Mouse (Mus musculus): ENCODE measurements around the gene Islr2. TPM values are rescaled to one million over a fixed set of nuclear protein-coding genes. Genes with fewer than 3 reads are reported as not detected.
"Not testable (repeated sequence)": the region's sequence is repeated elsewhere in the genome, so short reads cannot be mapped to it uniquely, and the experiment has no call there.

The Islr2 gene
- 1 to 10 TPM; 3.1 to 5.8 TPM for total RNA-seq (2021)
- long read RNA-seq, experiment 1 = 0 reads
- long read RNA-seq, experiment 2 = 0 reads

GRCm38 (mm10) chr9:58203516-58204447 lies at the start of gene Islr2, which contains the start of gene Islr:
Islr2 (minus strand) TSS chr9:58204319.
Islr (minus strand) TSS chr9:58204306.
- intact Hi-C loops (cut with DNase I; ENCODE audit: low total_unique reads) = loop anchor here (5.0 kb wide), 1 partner anchor 166 kb away; no protein-coding TSS in a partner anchor
- peak; percentile 73 for DNase-seq

- intact Hi-C loops (cut with DNase I; ENCODE audit: low total_unique reads); DNase-seq: not testable (repeated sequence)
These were observed 49.6 kb upstream of the Islr2 start for GRCm38 (mm10) chr9:58253805-58254122.

DNA sequence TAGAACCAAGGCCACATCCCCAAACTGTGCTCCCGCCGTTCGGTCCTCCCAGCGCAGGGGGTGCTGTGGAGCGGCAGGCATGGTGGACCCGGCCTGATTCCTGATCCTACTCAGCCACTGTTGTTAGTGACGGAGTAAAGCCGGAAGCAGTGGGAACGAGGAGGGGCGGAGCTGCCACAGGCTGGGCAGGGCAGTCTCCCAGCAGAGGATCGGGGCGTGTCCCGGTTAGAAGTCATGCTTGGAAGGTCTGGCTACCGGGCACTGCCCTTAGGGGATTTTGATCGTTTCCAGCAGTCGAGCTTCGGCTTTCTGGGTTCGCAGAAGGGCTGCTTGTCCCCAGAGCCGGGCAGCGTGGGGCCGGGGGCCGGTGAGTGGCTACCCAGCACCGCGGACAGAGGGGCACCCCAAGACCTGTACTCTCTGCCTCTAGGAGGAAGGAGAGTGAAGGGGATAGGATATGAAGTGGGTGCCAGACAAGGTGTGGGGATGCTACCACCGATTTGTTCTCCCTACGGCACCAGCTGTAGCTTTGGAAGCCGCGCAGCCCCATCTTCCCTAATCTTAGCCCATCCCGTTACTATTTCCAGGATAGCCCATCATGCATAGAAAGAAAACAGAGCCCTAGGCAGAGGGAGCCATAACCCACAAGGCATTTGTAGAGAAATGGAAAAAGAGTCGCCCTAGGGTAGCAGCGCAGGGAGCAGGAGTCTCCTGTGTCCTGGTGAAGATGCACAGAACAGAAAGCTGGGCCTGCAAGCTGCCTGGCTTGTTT lies 49.1 kb upstream of the Islr2 start, which contains the start of gene Stoml1:
TSS of gene Stoml1 (plus strand) at position 132 of the 772 bp plus-strand sequence.
- peak; percentile 94 for DNase-seq
- intact Hi-C loops (cut with DNase I; ENCODE audit: low total_unique reads) = no loop called here

DNA sequence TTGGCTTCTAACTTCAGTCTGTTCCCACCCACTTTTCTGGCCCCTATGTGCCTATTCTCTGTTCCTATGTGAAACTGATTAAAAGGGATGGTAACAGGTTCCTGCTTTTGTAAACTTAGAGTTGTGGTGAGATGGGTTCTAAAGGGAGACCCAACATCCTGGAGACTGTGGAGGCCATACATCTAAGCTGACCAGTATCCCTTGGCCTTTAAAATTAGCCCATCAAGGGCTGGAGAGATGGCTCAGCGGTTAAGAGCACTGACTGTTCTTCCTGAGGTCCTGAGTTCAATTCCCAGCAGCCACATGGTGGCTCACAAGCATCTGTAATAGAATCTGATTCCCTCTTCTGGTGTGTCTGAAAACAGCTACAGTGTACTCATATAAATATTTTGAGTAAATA lies 46.6 kb upstream of the Islr2 start:
- intact Hi-C loops (cut with DNase I; ENCODE audit: low total_unique reads) = not testable (repeated sequence)

GRCm38 (mm10) chr9:58250322-58250721 lies 46.2 kb upstream of the Islr2 start:
- intact Hi-C loops (cut with DNase I; ENCODE audit: low total_unique reads) = no loop called here
- no peak for DNase-seq

More for the DNA sequence above, 46.6 kb upstream of the Islr2 start:
- DNase-seq = not testable (repeated sequence)

DNA sequence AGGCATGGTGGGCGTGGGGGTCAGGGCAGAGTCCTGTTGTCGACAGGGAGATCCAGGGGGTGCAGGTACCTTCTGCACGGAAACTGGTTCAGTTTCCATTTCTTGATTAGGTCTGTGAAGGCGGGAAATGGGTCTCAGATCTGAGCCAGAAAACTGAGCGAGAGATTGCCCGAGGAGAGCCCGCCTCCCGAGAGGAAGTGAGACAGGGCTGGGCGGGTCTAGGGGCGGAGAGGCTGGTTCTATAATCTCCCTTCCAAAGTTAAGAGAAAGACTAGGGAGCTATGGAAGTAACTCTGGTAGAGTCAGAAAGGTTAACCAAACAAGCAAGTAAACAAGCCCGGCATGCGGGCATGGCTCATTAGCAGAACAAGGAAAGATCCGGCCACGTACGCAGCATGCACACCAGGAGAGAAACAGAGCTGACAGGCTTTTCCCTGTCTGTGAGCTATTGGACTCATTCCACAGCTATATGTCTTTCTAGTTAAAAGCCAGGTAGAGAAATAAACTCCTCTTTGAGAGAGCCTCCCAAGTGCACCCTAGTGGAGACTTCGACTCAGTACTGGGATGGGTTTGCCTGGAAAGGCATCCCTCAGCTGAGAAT lies 45.6 kb upstream of the Islr2 start, which contains the start of gene Pml:
TSS of gene Pml (minus strand) at position 195 of the 601 bp plus-strand sequence.
- DNase-seq = peak; percentile 80
- intact Hi-C loops (cut with DNase I; ENCODE audit: low total_unique reads) = no loop called here

GRCm38 (mm10) chr9:58248746-58249413 lies 44.8 kb upstream of the Islr2 start:
- intact Hi-C loops (cut with DNase I; ENCODE audit: low total_unique reads) = no loop called here
- DNase-seq = no peak

DNA sequence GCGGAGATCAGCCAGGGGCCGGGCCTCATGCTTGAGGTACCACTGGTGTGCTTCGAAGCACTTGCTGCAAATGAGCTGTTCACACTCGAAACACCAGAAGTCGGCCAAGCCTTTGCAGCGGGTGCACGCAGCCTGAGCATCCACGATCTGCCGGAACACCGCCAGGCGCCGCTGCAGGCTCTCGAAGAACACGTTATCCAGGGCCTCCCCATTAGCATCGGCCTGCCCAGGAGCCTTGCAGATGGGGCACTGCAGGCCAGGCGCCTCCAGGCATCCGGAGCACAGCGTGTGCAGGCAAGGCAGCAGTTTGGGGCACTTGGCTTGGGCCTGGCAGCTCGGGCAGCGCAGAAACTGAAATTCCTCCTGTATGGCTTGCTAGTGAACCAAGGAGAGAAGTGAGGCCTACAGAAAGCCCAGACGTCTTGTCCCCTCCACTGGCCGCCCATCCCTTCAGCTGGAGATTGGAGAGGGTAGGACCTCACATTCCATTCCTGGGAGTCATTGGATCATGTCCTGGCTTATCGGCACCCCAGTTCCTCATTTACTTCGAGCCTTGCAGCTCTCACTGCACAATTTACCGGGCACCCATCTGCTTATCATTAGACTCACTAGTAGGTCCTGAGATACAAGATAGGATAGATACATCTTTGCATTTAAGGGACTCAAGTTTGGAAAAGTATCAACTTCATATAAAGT lies 43.1 kb upstream of the Islr2 start:
- intact Hi-C loops (cut with DNase I; ENCODE audit: low total_unique reads) = no loop called here
- DNase-seq = peak; percentile 88

DNA sequence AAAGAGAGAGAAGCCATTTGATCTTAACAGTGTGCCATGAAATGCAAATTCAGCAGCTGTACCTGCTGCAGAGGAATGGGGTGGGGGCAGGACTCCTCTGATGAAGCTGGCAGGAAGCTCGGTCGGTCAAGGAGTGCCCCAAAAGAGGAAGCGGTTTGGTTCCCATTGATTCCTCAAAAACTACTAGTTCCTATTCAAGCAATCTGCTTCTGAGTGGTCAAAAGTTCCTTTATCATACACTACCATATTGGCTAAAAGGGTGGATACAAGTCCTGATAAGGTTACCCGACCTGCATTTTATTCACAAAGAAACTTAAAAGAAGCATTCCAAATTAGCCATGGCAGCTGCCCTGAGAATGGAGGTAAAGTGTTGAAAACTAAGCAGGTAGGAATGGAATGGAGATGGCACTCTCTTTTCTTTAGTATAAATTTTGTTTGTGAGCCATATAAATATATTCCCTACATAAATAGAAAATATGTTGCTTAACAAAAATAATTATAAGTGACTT lies 42.0 kb upstream of the Islr2 start:
- intact Hi-C loops (cut with DNase I; ENCODE audit: low total_unique reads) = no loop called here
- no peak for DNase-seq

GRCm38 (mm10) chr9:58243696-58244095 lies 39.6 kb upstream of the Islr2 start:
- intact Hi-C loops (cut with DNase I; ENCODE audit: low total_unique reads) = loop anchor here (5.0 kb wide), 1 partner anchor 39 kb away; no protein-coding TSS in a partner anchor
- no peak for DNase-seq

DNA sequence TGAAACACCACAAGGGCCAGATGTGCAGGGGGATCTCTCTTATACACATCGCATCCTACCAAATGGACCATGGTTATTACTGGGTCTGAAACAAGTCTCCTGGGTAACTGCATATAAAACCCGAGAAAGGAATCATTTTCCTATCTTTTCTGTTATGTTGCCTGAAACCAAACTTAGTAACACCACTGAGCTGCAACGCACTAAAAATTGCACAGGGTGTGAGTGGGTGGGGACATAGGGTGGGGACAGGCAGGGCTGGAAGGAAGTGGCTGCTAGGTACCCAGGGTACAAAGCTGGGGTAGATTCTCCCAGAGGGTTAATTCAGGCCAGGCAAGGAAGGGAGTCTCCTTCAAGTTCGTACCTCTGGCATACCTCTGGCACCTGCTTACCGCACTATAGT lies 38.6 kb upstream of the Islr2 start:
- intact Hi-C loops (cut with DNase I; ENCODE audit: low total_unique reads) = loop anchor here (5.0 kb wide), 1 partner anchor 40 kb away; no protein-coding TSS in a partner anchor
- no peak for DNase-seq

DNA sequence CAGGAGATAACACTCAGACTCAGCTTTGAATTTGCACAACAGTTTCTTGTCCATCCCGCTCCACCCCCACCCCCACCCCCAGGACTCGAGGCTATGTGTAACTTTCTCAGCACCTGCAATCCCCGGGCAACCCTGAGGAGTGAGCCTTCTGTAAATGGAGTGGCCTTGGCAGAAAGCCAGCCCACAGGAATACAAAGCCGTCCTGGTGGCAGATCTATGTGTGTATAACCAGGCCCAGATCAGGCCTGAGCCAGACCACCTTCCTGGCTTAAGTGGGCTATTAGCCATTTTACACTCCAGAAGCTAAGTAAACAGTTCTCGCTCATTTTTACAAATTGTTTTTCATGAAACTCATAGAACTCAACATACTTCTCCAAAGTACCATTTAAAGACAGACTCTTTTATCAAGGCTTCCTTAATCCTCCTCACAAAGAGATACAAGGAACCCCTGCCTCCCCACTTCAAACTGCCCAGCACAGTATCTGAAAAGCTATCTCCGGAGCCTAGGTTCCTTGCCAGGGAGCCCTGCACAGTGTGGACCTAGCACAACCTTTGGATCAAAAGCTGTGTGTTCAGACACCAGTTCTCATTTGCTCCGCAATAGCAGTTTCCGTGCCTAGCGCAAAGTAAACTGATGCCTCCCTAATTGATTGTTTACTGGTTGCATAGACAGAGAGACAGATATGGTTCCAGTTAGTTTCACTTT lies 37.8 kb upstream of the Islr2 start:
- peak; percentile 14 for DNase-seq
- intact Hi-C loops (cut with DNase I; ENCODE audit: low total_unique reads) = loop anchor here (5.0 kb wide), 1 partner anchor 40 kb away; no protein-coding TSS in a partner anchor

DNA sequence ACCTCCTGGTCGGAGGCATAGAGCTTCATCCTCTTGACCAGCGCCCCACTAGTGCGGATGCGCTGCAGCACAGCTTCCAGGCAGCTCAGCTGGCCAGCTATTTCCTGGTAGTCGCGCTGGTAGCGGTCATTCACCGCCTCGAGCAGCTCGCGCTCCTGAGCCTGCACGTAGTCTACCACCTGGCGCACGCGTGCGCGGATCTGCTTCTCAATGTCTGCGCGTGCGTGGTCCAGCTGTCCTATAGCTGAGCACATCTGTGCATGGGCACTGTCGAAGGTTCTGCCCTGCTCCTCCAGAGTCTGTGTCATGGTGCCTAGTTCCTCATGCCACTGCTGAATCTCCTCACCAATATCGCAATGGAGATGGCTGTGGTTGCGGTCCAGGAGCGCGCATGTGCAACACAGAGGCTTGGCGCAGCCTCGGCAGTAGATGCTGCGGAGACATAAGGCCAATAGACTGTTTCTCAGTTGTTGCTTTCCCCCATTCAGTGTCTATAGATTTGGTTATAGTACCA lies 30.4 kb upstream of the Islr2 start:
- intact Hi-C loops (cut with DNase I; ENCODE audit: low total_unique reads) = no loop called here

DNA sequence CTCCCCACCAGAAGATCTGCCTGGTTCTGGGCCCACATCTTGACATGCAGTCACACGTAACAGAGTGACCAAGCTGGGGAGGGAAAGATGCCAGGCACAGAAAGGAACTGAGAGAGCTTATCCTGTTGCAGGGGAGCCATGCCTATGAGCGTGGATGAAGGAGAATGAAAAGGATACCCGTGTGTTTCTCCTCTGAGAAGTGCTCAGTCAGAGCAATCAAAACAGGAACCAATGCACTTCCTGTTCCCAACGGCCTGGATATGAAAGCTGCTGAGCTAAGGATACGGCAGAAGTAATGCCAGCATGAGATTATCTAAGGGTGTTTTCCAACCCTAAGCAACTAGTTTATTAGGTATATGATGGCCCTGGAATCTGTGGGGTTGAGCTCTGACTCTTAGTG lies 28.3 kb upstream of the Islr2 start:
- intact Hi-C loops (cut with DNase I; ENCODE audit: low total_unique reads) = no loop called here
- peak; percentile 4 for DNase-seq

More for the DNA sequence above, 30.4 kb upstream of the Islr2 start:
- DNase-seq = no peak

GRCm38 (mm10) chr9:58231746-58232145 lies 27.6 kb upstream of the Islr2 start:
- intact Hi-C loops (cut with DNase I; ENCODE audit: low total_unique reads) = no loop called here
- DNase-seq = peak; percentile 2

DNA sequence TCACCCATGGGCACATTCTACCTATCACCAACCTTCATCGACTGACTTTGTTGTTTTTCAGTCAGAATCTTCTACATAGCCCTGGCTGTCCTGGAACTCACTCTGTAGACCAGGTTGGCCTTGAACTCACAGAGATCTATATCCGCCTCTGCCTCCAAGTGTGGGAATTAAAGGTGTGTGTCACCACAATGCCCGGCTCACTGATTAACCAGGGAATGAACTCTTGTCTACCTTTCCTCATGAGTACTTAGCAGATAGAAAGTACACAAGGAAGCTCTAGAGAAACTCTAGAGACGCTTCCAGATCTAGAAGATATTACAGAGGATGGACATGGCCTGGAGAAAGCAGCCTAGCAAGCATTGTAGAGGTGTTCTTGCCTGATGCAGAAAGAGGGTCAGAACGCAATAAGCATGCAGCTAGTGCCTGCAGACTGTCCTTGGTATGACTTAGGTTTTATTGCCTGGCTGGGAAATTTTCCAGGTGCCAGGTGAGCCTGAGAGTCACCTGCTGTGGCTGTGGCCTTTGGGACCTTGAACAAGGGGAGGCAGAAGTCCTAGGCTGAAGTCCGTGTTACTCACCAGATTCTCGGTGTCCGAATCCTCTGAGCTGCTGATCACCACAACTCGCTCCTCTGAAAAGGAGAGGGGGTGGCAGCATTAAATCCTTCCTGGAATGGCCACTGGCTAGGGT lies 24.8 kb upstream of the Islr2 start:
- DNase-seq = no peak
- intact Hi-C loops (cut with DNase I; ENCODE audit: low total_unique reads) = loop anchor here (5.0 kb wide), 2 partner anchors 43 to 143 kb away; partner anchors contain the start of gene Tbc1d21

Data from gastrocnemius, postnatal 14 days (tissue).